Mouse (Mus musculus) midbrain, embryonic 12.5 days (tissue): ENCODE measurements around the gene Rgs8. TPM values are rescaled to one million over a fixed set of nuclear protein-coding genes. Genes with fewer than 3 reads are reported as not detected.

Experiments used
- ATAC-seq: fragments of 200-750 bp; cut with Nextera tagmentation; 2 replicates; pipeline ENCODE4 v1.8.0; 2017; ENCODE audit warnings: low read depth, moderate TSS enrichment, moderate library complexity; ENCODE audit not compliant: low FRiP score
- H3K27ac ChIP-seq: fragments of 300-500 bp; sonication (generic); replicated peaks from 2 replicates; pipeline ENCODE4 v1.5.1; 2016; ENCODE audit warnings: mild to moderate bottlenecking
- H3K27me3 ChIP-seq: fragments of 300-500 bp; sonication (generic); 2 replicates; pipeline ENCODE4 v1.6.1; 2016; ENCODE audit warnings: mild to moderate bottlenecking
- H3K36me3 ChIP-seq: fragments of 300-500 bp; sonication (generic); 2 replicates; pipeline ENCODE4 v1.6.1; 2016
- H3K4me1 ChIP-seq: fragments of 300-500 bp; sonication (generic); 2 replicates; pipeline ENCODE4 v1.6.1; 2016
- H3K4me2 ChIP-seq: fragments of 300-500 bp; sonication (generic); replicated peaks from 2 replicates; pipeline ENCODE4 v1.6.1; 2016; ENCODE audit warnings: mild to moderate bottlenecking, moderate library complexity
- H3K4me3 ChIP-seq: fragments of 300-500 bp; sonication (generic); 2 replicates; pipeline ENCODE4 v1.5.1; 2016; ENCODE audit warnings: mild to moderate bottlenecking
- H3K9ac ChIP-seq: fragments of 300-500 bp; sonication (generic); replicated peaks from 2 replicates; pipeline ENCODE4 v1.6.1; 2016; ENCODE audit warnings: mild to moderate bottlenecking, moderate library complexity
- H3K9me3 ChIP-seq: fragments of 300-500 bp; sonication (generic); 2 replicates; pipeline ENCODE4 v1.6.1; 2016; ENCODE audit warnings: mild to moderate bottlenecking
- WGBS: fragments of 180-500 bp; shearing (Covaris S2); methylation state at CpG from one replicate; pipeline ENCODE4 v1.1.7; 2016; 5-methylcytosine and 5-hydroxymethylcytosine counted together
- polyA plus RNA-seq: library from polyadenylated mRNA; unstranded; fragments of >200 nt; fragmentation: Nextera tagmentation; extraction: Ambion mirVana; gene quantifications from 2 replicates; pipeline ENCODE4 v1.2.1, GENCODE M21; 2016

Gene Rgs8
- polyA plus RNA-seq, 1 experiment from 2014 or later: 24.5 TPM

DNA sequence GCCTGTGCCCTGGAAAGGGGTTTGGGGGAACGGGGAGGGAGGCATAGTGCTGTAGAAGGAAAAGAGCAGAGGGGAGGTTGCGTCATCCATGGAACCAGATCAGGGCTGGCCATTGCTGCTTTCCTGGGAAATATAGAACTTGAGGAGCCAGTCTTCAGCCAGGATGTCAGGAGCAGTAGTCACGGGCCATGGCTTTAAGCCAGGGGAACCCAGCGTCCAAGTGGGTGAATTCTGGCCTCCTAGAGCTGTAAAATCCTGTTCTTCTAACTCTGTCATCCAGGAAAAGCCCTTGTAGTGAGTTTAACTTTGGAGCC is 8.8 kb downstream of the Rgs8 start:
- peak overlapping the region; percentile 91 for H3K27ac ChIP-seq
- H3K4me1 ChIP-seq: peaks cover 79% of the 10 kb centered on the region
- ATAC-seq: no peak
- peak overlapping the region; percentile 43 for H3K4me2 ChIP-seq
- H3K9ac ChIP-seq: peak overlapping the region; percentile 49
- peaks cover 5% of the 10 kb centered on the region; the same call in 1 of the 2 replicates for H3K27me3 ChIP-seq
- no peaks in the 10 kb centered on the region for H3K9me3 ChIP-seq
- H3K4me3 ChIP-seq: peak overlapping the region; percentile 12; the same call in 1 of the 2 replicates
- no peaks in the 10 kb centered on the region for H3K36me3 ChIP-seq
- 39% methylated on average over 4 of the region's 4 CpGs for WGBS

DNA sequence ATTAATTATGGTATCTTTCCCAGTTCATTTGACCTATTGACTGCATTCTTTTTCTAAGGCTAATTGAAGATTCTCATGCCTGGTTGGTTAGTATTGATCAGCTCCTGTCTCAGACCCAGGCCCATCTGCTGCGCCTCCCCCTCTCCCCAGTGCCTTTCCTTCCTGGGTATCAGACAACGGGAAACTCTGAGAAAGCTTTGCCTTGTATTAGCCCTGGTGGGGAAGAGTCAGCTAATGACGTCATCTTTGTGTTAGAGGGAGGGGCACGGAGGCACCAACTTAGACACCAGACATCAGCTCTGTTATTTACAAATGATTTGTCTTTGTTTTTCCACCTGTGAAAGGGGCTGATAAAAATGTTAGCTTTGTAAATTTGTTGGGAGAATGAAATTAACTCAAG is 9.5 kb downstream of the Rgs8 start:
- no peak overlapping the region for H3K9ac ChIP-seq
- peaks cover 5% of the 10 kb centered on the region; the same call in 1 of the 2 replicates for H3K27me3 ChIP-seq
- WGBS: 26% methylated on average over 4 of the region's 4 CpGs
- H3K4me2 ChIP-seq: no peak overlapping the region
- H3K27ac ChIP-seq: no peak overlapping the region
- H3K4me1 ChIP-seq: peaks cover 84% of the 10 kb centered on the region
- no peaks in the 10 kb centered on the region for H3K36me3 ChIP-seq
- ATAC-seq: no peak
- no peak overlapping the region for H3K4me3 ChIP-seq
- H3K9me3 ChIP-seq: no peaks in the 10 kb centered on the region

DNA sequence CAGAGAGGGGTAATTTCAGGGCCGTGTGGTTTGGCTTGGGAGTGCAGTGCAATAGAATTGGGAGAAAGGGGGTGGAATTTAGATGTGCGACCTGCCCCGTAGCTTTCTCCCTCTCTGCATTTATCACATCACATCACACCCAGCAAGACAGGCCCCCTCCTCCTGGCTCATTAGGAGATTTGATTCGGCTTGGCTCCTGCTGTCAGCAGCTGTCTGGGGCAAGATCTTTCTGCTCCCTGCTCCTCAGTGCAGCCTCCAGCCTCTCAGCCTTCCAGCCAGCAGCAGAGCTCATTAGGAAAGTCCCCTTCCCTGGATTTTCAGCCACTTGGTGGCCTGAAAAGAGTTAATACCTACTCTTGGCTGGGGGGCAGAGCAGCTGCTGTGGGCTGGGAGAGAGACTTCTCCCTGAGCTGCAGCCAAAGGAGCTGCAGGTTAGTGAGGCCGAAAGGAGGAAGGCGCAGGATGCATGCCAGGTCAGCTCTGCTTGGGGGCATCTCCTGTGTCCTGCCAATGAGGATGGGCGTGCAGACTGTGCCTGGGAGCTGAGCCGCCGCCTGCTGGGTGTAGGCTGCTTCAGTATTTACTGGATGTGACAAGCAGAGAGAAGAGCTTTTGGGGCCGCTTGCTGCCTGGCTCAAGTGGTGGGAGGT is 12.4 kb downstream of the Rgs8 start:
- H3K4me3 ChIP-seq: peak overlapping the region; percentile 24
- H3K4me2 ChIP-seq: peak overlapping the region; percentile 47
- ATAC-seq: peak; percentile 69
- WGBS: 3% methylated on average over 10 of the region's 10 CpGs
- peak overlapping the region; percentile 87 for H3K27ac ChIP-seq
- H3K4me1 ChIP-seq: peaks cover 76% of the 10 kb centered on the region
- H3K9me3 ChIP-seq: no peaks in the 10 kb centered on the region
- peak overlapping the region; percentile 44 for H3K9ac ChIP-seq
- no peaks in the 10 kb centered on the region for H3K36me3 ChIP-seq
- H3K27me3 ChIP-seq: peaks cover 8% of the 10 kb centered on the region

- peaks cover 66% of the 10 kb centered on the region for H3K4me1 ChIP-seq
- no peaks in the 10 kb centered on the region for H3K36me3 ChIP-seq
- no peaks in the 10 kb centered on the region for H3K9me3 ChIP-seq
- 0 out of 2 replicates have a peak overlapping the region, but pooled peaks have one; percentile 24 for H3K9ac ChIP-seq
- peaks cover 8% of the 10 kb centered on the region for H3K27me3 ChIP-seq
- WGBS: 18% methylated on average over 1 of the region's 1 CpGs
- peak overlapping the region; percentile 47 for H3K4me2 ChIP-seq
- H3K27ac ChIP-seq: peak overlapping the region; percentile 87
- ATAC-seq: no peak
- no peak overlapping the region for H3K4me3 ChIP-seq
Observed at GRCm38 (mm10) chr1:153666236-153666635, 13.4 kb downstream of the Rgs8 start.

- no peaks in the 10 kb centered on the region for H3K9me3 ChIP-seq
- H3K9ac ChIP-seq: no peak overlapping the region
- peaks cover 56% of the 10 kb centered on the region for H3K4me1 ChIP-seq
- H3K36me3 ChIP-seq: no peaks in the 10 kb centered on the region
- WGBS: 89% methylated on average over 4 of the region's 4 CpGs
- no peak overlapping the region for H3K27ac ChIP-seq
- no peak for ATAC-seq
- H3K27me3 ChIP-seq: peaks cover 8% of the 10 kb centered on the region
- H3K4me2 ChIP-seq: peak overlapping the region; percentile 11; the same call in 1 of the 2 replicates
- H3K4me3 ChIP-seq: no peak overlapping the region
Observed at GRCm38 (mm10) chr1:153667244-153667727, 14.5 kb downstream of the Rgs8 start.

- H3K9ac ChIP-seq: no peak overlapping the region
- no peak overlapping the region for H3K27ac ChIP-seq
- ATAC-seq: no peak
- peaks cover 55% of the 10 kb centered on the region for H3K4me1 ChIP-seq
- H3K4me3 ChIP-seq: no peak overlapping the region
- no peak overlapping the region for H3K4me2 ChIP-seq
- WGBS: 82% methylated on average over 5 of the region's 5 CpGs
- no peaks in the 10 kb centered on the region for H3K36me3 ChIP-seq
- H3K9me3 ChIP-seq: no peaks in the 10 kb centered on the region
- H3K27me3 ChIP-seq: peaks cover 10% of the 10 kb centered on the region
Observed at GRCm38 (mm10) chr1:153667781-153668180, 15.0 kb downstream of the Rgs8 start.

GRCm38 (mm10) chr1:153669086-153669485 is 16.3 kb downstream of the Rgs8 start:
- Histone ChIP-seq H3K27me3 (peaks cover 10% of the 10 kb centered on the region), H3K4me3 (no peak overlapping the region), H3K9me3 (no peaks in the 10 kb centered on the region), H3K36me3 (no peaks in the 10 kb centered on the region), H3K4me1 (peaks cover 52% of the 10 kb centered on the region), H3K4me2 (0 out of 2 replicates have a peak overlapping the region, but pooled peaks have one; percentile 2), H3K9ac (no peak overlapping the region), H3K27ac (no peak overlapping the region; the same call in 1 of the 2 replicates)
- no peak for ATAC-seq
- 79% methylated on average over 7 of the region's 7 CpGs for WGBS

- Histone ChIP-seq H3K9ac (no peak overlapping the region), H3K4me2 (no peak overlapping the region), H3K9me3 (no peaks in the 10 kb centered on the region), H3K4me3 (no peak overlapping the region), H3K36me3 (no peaks in the 10 kb centered on the region), H3K27ac (no peak overlapping the region), H3K27me3 (peaks cover 10% of the 10 kb centered on the region), H3K4me1 (peaks cover 47% of the 10 kb centered on the region)
- no peak for ATAC-seq
- WGBS: 47% methylated on average over 3 of the region's 3 CpGs
Observed at GRCm38 (mm10) chr1:153669728-153670127, 16.9 kb downstream of the Rgs8 start.

DNA sequence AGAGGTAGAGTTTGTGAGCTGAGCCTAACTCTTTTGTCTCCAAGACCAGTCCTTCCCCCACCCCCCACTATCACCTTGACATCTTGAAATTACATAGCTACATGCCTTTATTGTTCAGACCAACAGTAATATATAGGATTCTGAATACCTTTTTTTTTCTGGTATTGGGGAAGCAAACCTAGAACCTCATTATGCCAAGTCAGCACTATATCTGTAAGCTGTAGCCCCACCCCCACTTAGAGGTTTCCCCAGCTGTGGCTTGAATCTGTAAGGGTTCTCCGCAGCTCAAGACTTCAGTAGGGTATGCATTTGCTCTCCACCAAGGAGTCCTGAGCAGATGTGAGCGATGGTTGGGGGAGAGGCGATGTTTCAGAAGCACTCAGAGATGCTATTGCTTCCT is 18.5 kb downstream of the Rgs8 start:
- H3K9me3 ChIP-seq: no peaks in the 10 kb centered on the region
- no peak overlapping the region for H3K27ac ChIP-seq
- peaks cover 8% of the 10 kb centered on the region for H3K27me3 ChIP-seq
- no peak overlapping the region for H3K4me2 ChIP-seq
- H3K4me3 ChIP-seq: no peak overlapping the region
- ATAC-seq: no peak
- 90% methylated on average over 3 of the region's 3 CpGs for WGBS
- H3K9ac ChIP-seq: no peak overlapping the region
- H3K4me1 ChIP-seq: peaks cover 31% of the 10 kb centered on the region
- H3K36me3 ChIP-seq: no peaks in the 10 kb centered on the region

DNA sequence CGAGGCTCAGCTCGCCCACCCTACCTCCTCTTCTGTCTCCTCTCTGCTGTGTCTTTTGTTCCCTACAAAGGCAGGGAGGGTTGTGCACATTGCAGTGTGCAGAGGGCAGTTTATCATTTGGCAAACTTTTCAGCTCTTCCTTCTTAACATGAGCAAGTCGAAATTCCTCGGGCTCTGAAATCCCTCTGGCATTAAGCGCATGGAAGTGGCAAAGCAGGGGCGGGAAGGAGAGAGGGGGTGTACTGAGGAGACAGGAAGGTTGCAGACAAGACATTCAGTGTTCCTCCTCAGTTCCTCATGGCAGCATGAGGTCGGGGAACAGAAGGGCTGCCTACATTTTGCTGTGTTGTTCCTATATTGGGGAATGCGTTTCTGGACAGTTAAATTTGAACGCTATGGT is 19.9 kb downstream of the Rgs8 start:
- Histone ChIP-seq H3K27me3 (peaks cover 6% of the 10 kb centered on the region; the same call in 1 of the 2 replicates), H3K9me3 (no peaks in the 10 kb centered on the region), H3K36me3 (no peaks in the 10 kb centered on the region), H3K9ac (no peak overlapping the region), H3K4me3 (no peak overlapping the region), H3K4me2 (no peak overlapping the region), H3K27ac (no peak overlapping the region), H3K4me1 (peaks cover 18% of the 10 kb centered on the region)
- ATAC-seq: no peak
- WGBS: 70% methylated on average over 9 of the region's 9 CpGs

GRCm38 (mm10) chr1:153673900-153674299 is 21.1 kb downstream of the Rgs8 start:
- H3K27me3 ChIP-seq: peaks cover 3% of the 10 kb centered on the region; the same call in 1 of the 2 replicates
- no peak overlapping the region for H3K27ac ChIP-seq
- H3K9me3 ChIP-seq: no peaks in the 10 kb centered on the region
- H3K4me2 ChIP-seq: no peak overlapping the region
- H3K4me1 ChIP-seq: peaks cover 18% of the 10 kb centered on the region
- ATAC-seq: no peak
- no peak overlapping the region for H3K4me3 ChIP-seq
- H3K36me3 ChIP-seq: no peaks in the 10 kb centered on the region
- H3K9ac ChIP-seq: no peak overlapping the region
- 90% methylated on average over 12 of the region's 12 CpGs for WGBS

- 80% methylated on average over 4 of the region's 4 CpGs for WGBS
- Histone ChIP-seq H3K36me3 (no peaks in the 10 kb centered on the region), H3K27me3 (peaks cover 3% of the 10 kb centered on the region; the same call in 1 of the 2 replicates), H3K9me3 (no peaks in the 10 kb centered on the region), H3K9ac (no peak overlapping the region), H3K27ac (no peak overlapping the region), H3K4me3 (no peak overlapping the region), H3K4me2 (no peak overlapping the region), H3K4me1 (peaks cover 23% of the 10 kb centered on the region)
- ATAC-seq: no peak
Observed at GRCm38 (mm10) chr1:153675591-153675990, 22.8 kb downstream of the Rgs8 start.
